In genomic region chr12:102413171-102413570, GRCm38 (mm10) we compare ENCODE assay signal across 26 mouse cellular contexts. TPM values are rescaled to one million over a fixed set of nuclear protein-coding genes. Genes with fewer than 3 reads are reported as not detected.
A peak's percentile ranks its signal among the peaks of the same experiment; 100 is the strongest.
DNase-seq lines count a peak whose midpoint lies in the region; ATAC-seq and TF ChIP-seq lines count a peak whose summit lies in the region.
"Had no signal": no experiment of that assay in that cellular context is flagged by ENCODE, and none has a peak within 500 bp of the region (broad histone marks: within the 10 kb centered on the region; RNA-seq: fewer than 3 reads in every experiment).

No protein-coding gene starts in this region.

- no peak for TF ChIP-seq EP300 in heart, postnatal 0 days (IDR thresholded peaks at IDR 0.05; ENCODE audit: low read depth)

- DNase-seq in heart, adult 11 months, result peak; percentile 90
- DNase-seq in heart, postnatal 0 days (ENCODE audit: low spot score), result no peak
- no peak for DNase-seq in heart, adult 18-20 months
- no peak for DNase-seq in Patski (ENCODE audit: low read depth, low spot score)
- DNase-seq: adrenal gland, adult 2 months; adrenal gland, postnatal 14 days; B cell, adult 2 months; cerebellum, adult 11 months; cerebellum, adult 2 months; cerebellum, adult 9-11 months; cerebellum, postnatal 25 days; forebrain, postnatal 0 days; gastrocnemius, postnatal 25 days; heart, postnatal 36 days; kidney, adult 18-20 months had no signal

- no peak for ATAC-seq in heart, embryonic 11.5 days (replicated peaks; ENCODE audit: insufficient number of reproducible peaks, low FRiP score, low TSS enrichment)
- no peak; the same call in 1 of the 2 replicates for ATAC-seq in heart, postnatal 0 days (ENCODE audit: insufficient read depth, low read depth)
- ATAC-seq in Patski, result peak; percentile 14
- no peak for ATAC-seq in forebrain, embryonic 12.5 days (ENCODE audit: low FRiP score)
- ATAC-seq: forebrain, embryonic 14.5 days; forebrain, postnatal 0 days; hindbrain, postnatal 0 days; inflammation-experienced regulatory T-cells, adult 6 months; intestine, embryonic 16.5 days had no signal

- CTCF ChIA-PET in Patski (lab: Charles Lee), result interaction anchor here (1.0 to 4.4 kb wide), 2 partner anchors 22 to 56 kb away, joined by 3 to 20 read pairs; partner anchors contain the start of gene Golga5

- no peaks in the 10 kb centered on the region for H3K27me3 ChIP-seq in heart, embryonic 11.5 days (ENCODE audit: control insufficient read depth, insufficient read depth, low read length)
- H3K27me3 ChIP-seq in heart, postnatal 0 days (ENCODE audit: control insufficient read depth, insufficient read depth, low read length), result no peaks in the 10 kb centered on the region
- no peaks in the 10 kb centered on the region for H3K27me3 ChIP-seq in E14TG2a.4 (ENCODE audit: insufficient read depth, low read length)
- no peaks in the 10 kb centered on the region for H3K27me3 ChIP-seq in Patski
- no peaks in the 10 kb centered on the region for H3K27me3 ChIP-seq in forebrain, embryonic 12.5 days
- H3K27me3 ChIP-seq: CH12.LX; embryonic facial prominence, embryonic 13.5 days had no signal

- 80% methylated on average over 13 of the region's 13 CpGs for WGBS in heart, embryonic 11.5 days (ENCODE audit: insufficient replicate concordance)
- WGBS in heart, postnatal 0 days, result 43% methylated on average over 13 of the region's 13 CpGs
- WGBS in forebrain, embryonic 12.5 days, result 93% methylated on average over 13 of the region's 13 CpGs

- H3K27ac ChIP-seq in heart, embryonic 11.5 days (ENCODE audit: low read depth, low read length), result no peak overlapping the region
- peak overlapping the region; percentile 53 for H3K27ac ChIP-seq in heart, postnatal 0 days (ENCODE audit: low read depth)
- no peak overlapping the region for H3K27ac ChIP-seq in forebrain, embryonic 12.5 days
- H3K27ac ChIP-seq: embryonic facial prominence, embryonic 13.5 days; forebrain, embryonic 10.5 days; hindbrain, embryonic 14.5 days; hindbrain, postnatal 0 days had no signal

- H3K4me2 ChIP-seq in heart, embryonic 11.5 days, result no peak overlapping the region
- H3K4me2 ChIP-seq in heart, postnatal 0 days (ENCODE audit: low read depth, low read length), result no peak overlapping the region
- no peak overlapping the region for H3K4me2 ChIP-seq in forebrain, embryonic 12.5 days
- H3K4me2 ChIP-seq: embryonic facial prominence, embryonic 13.5 days; hindbrain, embryonic 14.5 days had no signal

- no peak for TF ChIP-seq CTCF in heart, postnatal 0 days (IDR thresholded peaks at IDR 0.05; ENCODE audit: low read depth)
- no peak for TF ChIP-seq CTCF in E14TG2a.4 (conservative IDR thresholded peaks at IDR 0.05; ENCODE audit: low read length)
- TF ChIP-seq CTCF in Patski (IDR thresholded peaks at IDR 0.05), result no peak

- no peaks in the 10 kb centered on the region for H3K9me3 ChIP-seq in heart, embryonic 11.5 days (replicated peaks; ENCODE audit: control insufficient read depth, low read length)
- no peaks in the 10 kb centered on the region for H3K9me3 ChIP-seq in heart, postnatal 0 days (replicated peaks; ENCODE audit: control insufficient read depth, low read length)
- H3K9me3 ChIP-seq in E14TG2a.4 (ENCODE audit: low read length), result no peaks in the 10 kb centered on the region
- H3K9me3 ChIP-seq in forebrain, embryonic 12.5 days, result no peaks in the 10 kb centered on the region
- H3K9me3 ChIP-seq: embryonic facial prominence, embryonic 13.5 days; forebrain, embryonic 10.5 days had no signal

- H3K9ac ChIP-seq in heart, embryonic 11.5 days (ENCODE audit: low read depth, low read length), result no peak overlapping the region
- H3K9ac ChIP-seq in heart, postnatal 0 days (replicated peaks; ENCODE audit: low read depth, low read length), result no peak overlapping the region
- H3K9ac ChIP-seq in forebrain, embryonic 12.5 days, result no peak overlapping the region
- H3K9ac ChIP-seq: embryonic facial prominence, embryonic 13.5 days; forebrain, postnatal 0 days; hindbrain, embryonic 14.5 days had no signal

- H3K36me3 ChIP-seq in heart, embryonic 11.5 days (ENCODE audit: control insufficient read depth, insufficient read depth, low read length), result no peaks in the 10 kb centered on the region
- H3K36me3 ChIP-seq in heart, postnatal 0 days (replicated peaks; ENCODE audit: control insufficient read depth, insufficient read depth, low read length), result no peaks in the 10 kb centered on the region
- peaks cover 8% of the 10 kb centered on the region for H3K36me3 ChIP-seq in E14TG2a.4 (ENCODE audit: insufficient read depth, low read length)
- H3K36me3 ChIP-seq in forebrain, embryonic 12.5 days (replicated peaks), result peaks cover 2% of the 10 kb centered on the region; the same call in 1 of the 2 replicates

- POLR2A ChIA-PET in Patski (lab: Charles Lee), result no interaction called here

- in situ Hi-C loops in Patski (cut with MboI; ENCODE audit: low pct_unique_long_range_greater_than_20kb), result no loop called here

- peaks cover 15% of the 10 kb centered on the region for H3K4me1 ChIP-seq in heart, embryonic 11.5 days (ENCODE audit: control insufficient read depth, insufficient read depth, low read length)
- peaks cover 21% of the 10 kb centered on the region for H3K4me1 ChIP-seq in heart, postnatal 0 days (ENCODE audit: control insufficient read depth, insufficient read depth)
- H3K4me1 ChIP-seq in E14TG2a.4 (replicated peaks; ENCODE audit: low read depth, low read length), result peaks cover 32% of the 10 kb centered on the region
- H3K4me1 ChIP-seq in forebrain, embryonic 12.5 days, result no peaks in the 10 kb centered on the region
- H3K4me1 ChIP-seq: forebrain, embryonic 10.5 days had no signal

- H3K4me3 ChIP-seq in heart, embryonic 11.5 days (ENCODE audit: low read depth, low read length), result no peak overlapping the region
- no peak overlapping the region for H3K4me3 ChIP-seq in heart, postnatal 0 days (ENCODE audit: low read depth, low read length)
- H3K4me3 ChIP-seq in E14TG2a.4 (replicated peaks; ENCODE audit: low read length), result peak overlapping the region; percentile 41; the same call in 1 of the 2 replicates
- H3K4me3 ChIP-seq in forebrain, embryonic 12.5 days (replicated peaks), result no peak overlapping the region
- H3K4me3 ChIP-seq: embryonic facial prominence, embryonic 13.5 days; forebrain, embryonic 10.5 days had no signal

RNA-seq across cellular contexts. Expression of gene Lgmn, which starts 26.4 kb away (rescaled TPM):
- polyA plus RNA-seq in heart, embryonic 11.5 days (2014; fragmentation: Nextera tagmentation; extraction: Ambion mirVana), result 108 and 128 TPM in 2 replicates
- total RNA-seq in heart, postnatal 0 days (2014; rRNA removed; ENCODE audit: low replicate concordance), result 97.7 and 118 TPM in 2 replicates
- polyA plus RNA-seq in heart, postnatal 0 days (2015; fragmentation: Nextera tagmentation; extraction: Ambion mirVana), result 94.0 and 96.0 TPM in 2 replicates
- total RNA-seq in heart, adult 18-20 months (2021), result 10 to 100 TPM; 60.6 to 61.5 TPM
- polyA plus RNA-seq in Patski (2021), result 436 TPM
- 47.1 and 47.5 TPM in 2 replicates for polyA plus RNA-seq in forebrain, embryonic 12.5 days (2016; fragmentation: Nextera tagmentation; extraction: Ambion mirVana)

RNA-seq across cellular contexts. Expression of gene Golga5, which starts 55.8 kb away (rescaled TPM):
- polyA plus RNA-seq in heart, embryonic 11.5 days (2014; fragmentation: Nextera tagmentation; extraction: Ambion mirVana), result 24.9 and 32.8 TPM in 2 replicates
- total RNA-seq in heart, postnatal 0 days (2014; rRNA removed; ENCODE audit: low replicate concordance), result 17.4 and 17.7 TPM in 2 replicates
- 23.5 and 24.0 TPM in 2 replicates for polyA plus RNA-seq in heart, postnatal 0 days (2015; fragmentation: Nextera tagmentation; extraction: Ambion mirVana)
- total RNA-seq in heart, adult 18-20 months (2021), result 10 to 100 TPM; 25.7 to 28.3 TPM
- polyA plus RNA-seq in Patski (2021), result 35.5 TPM
- polyA plus RNA-seq in forebrain, embryonic 12.5 days (2016; fragmentation: Nextera tagmentation; extraction: Ambion mirVana), result 32.4 and 34.8 TPM in 2 replicates
